Mouse (Mus musculus) myocyte (in vitro differentiated cells): Measurements from ENCODE around the gene C87436.

Experiments used
- MAX ChIP-seq: IDR thresholded peaks from one replicate; pipeline ENCODE4 v1.6.1; 2011; ENCODE audit warnings: low read depth, mild to moderate bottlenecking, control low read depth
- POLR2A ChIP-seq: IDR thresholded peaks from one replicate; pipeline ENCODE4 v1.6.1; 2011; ENCODE audit warnings: low read depth, mild to moderate bottlenecking, control low read depth, moderate library complexity; ENCODE audit not compliant: insufficient read length
- USF1 ChIP-seq: IDR thresholded peaks from one replicate; pipeline ENCODE4 v1.6.1; 2011; ENCODE audit warnings: low read depth, mild to moderate bottlenecking, control low read depth, moderate library complexity

DNA sequence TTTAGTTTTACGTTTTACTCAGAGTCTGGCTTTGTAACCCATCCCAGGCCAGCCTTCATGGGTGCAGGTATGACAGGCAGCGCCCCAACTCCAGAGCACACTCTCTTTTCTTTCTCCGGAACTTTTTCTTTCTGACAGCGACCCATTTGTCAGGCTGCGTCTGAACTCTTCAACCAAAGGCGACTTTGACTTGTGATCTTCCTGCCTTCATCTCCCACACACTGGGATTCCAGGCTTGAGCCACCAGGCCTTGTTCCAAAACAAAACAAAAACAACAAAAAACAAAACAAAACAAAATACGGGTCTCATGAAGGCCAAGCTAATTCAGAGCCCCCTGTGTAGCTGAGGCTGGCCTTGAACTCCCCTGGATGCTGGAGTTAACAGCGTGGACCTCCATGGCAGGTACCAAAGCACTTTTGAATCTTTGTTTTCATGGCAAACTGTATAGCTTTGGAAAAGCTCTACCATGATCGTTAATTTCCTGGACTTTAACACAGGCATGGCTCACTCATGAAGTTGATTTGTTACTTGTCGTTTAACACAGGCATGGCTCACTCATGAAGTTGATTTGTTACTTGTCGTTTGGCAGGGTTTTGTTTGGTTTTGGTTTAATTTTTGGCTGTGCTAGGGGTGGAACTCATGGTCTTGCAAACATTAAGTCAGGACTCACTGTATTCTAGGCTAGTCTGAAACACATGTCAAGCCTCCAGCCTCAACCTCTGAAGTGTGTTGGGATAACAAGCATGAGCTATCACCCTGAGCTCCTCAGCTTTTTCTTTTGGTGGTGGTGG is 60.0 kb downstream of the C87436 start:
- TF ChIP-seq POLR2A: no peak
- TF ChIP-seq MAX: no peak
- no peak for TF ChIP-seq USF1
